27 mouse cellular contexts compared by ENCODE assay signal in genomic region chr7:89303765-89304164, GRCm38 (mm10).
"Had no signal": no experiment of that assay in that cellular context is flagged by ENCODE, and none has a peak within 500 bp of the region (broad histone marks: within the 10 kb centered on the region; RNA-seq: fewer than 3 reads in every experiment).

No protein-coding gene starts in this region.

- H3K9ac ChIP-seq: embryonic facial prominence, embryonic 12.5 days; embryonic facial prominence, embryonic 13.5 days; embryonic facial prominence, embryonic 15.5 days; forebrain, embryonic 12.5 days; forebrain, embryonic 13.5 days; forebrain, embryonic 15.5 days; forebrain, postnatal 0 days had no signal

- H3K4me1 ChIP-seq: embryonic facial prominence, embryonic 12.5 days; embryonic facial prominence, embryonic 13.5 days; embryonic facial prominence, embryonic 15.5 days; forebrain, embryonic 12.5 days; forebrain, embryonic 13.5 days; forebrain, embryonic 15.5 days had no signal

- H3K4me3 ChIP-seq: embryonic facial prominence, embryonic 10.5 days; embryonic facial prominence, embryonic 12.5 days; embryonic facial prominence, embryonic 13.5 days; embryonic facial prominence, embryonic 15.5 days; erythroblast, embryonic 14.5 days; forebrain, embryonic 10.5 days; forebrain, embryonic 12.5 days; forebrain, embryonic 13.5 days; forebrain, embryonic 15.5 days; gastrocnemius, adult 2 months; heart, adult 2 months had no signal

- H3K4me2 ChIP-seq: embryonic facial prominence, embryonic 12.5 days; embryonic facial prominence, embryonic 13.5 days; embryonic facial prominence, embryonic 15.5 days; forebrain, embryonic 12.5 days; forebrain, embryonic 13.5 days; forebrain, embryonic 15.5 days had no signal

- H3K36me3 ChIP-seq: embryonic facial prominence, embryonic 15.5 days; forebrain, embryonic 15.5 days had no signal

- H3K27me3 ChIP-seq: embryonic facial prominence, embryonic 12.5 days; embryonic facial prominence, embryonic 13.5 days; embryonic facial prominence, embryonic 15.5 days; forebrain, embryonic 12.5 days; forebrain, embryonic 13.5 days; forebrain, embryonic 15.5 days had no signal

- DNase-seq: cerebellum, adult 8-10 months; cerebellum, adult 9-10 months; cerebellum, adult 9-11 months; cerebellum, postnatal 10 days; cerebellum, postnatal 14 days; cerebellum, postnatal 25 days; cerebellum, postnatal 36 days; embryo, embryonic 11 days; forebrain, postnatal 0 days; gastrocnemius, adult 2 months; gastrocnemius, postnatal 10 days; gastrocnemius, postnatal 14 days; gastrocnemius, postnatal 25 days; gastrocnemius, postnatal 36 days; heart, adult 18-20 months; heart, adult 2 months had no signal

- H3K27ac ChIP-seq: embryonic facial prominence, embryonic 10.5 days; embryonic facial prominence, embryonic 12.5 days; embryonic facial prominence, embryonic 13.5 days; embryonic facial prominence, embryonic 15.5 days; forebrain, embryonic 10.5 days; forebrain, embryonic 12.5 days; forebrain, embryonic 13.5 days; forebrain, embryonic 15.5 days; gastrocnemius, adult 2 months; heart, adult 2 months had no signal

- H3K9me3 ChIP-seq: embryonic facial prominence, embryonic 10.5 days; embryonic facial prominence, embryonic 12.5 days; embryonic facial prominence, embryonic 13.5 days; embryonic facial prominence, embryonic 15.5 days; forebrain, embryonic 10.5 days; forebrain, embryonic 12.5 days; forebrain, embryonic 13.5 days; forebrain, embryonic 15.5 days had no signal

- ATAC-seq: forebrain, embryonic 13.5 days; forebrain, embryonic 14.5 days; forebrain, embryonic 15.5 days; forebrain, embryonic 16.5 days; forebrain, postnatal 0 days had no signal
